Mouse (Mus musculus) CH12F3 (cell line): Measurements from ENCODE around the gene Sec24a.
"Not testable (repeated sequence)": the region's sequence is repeated elsewhere in the genome, so short reads cannot be mapped to it uniquely, and the experiment has no call there.

ENCODE experiments used
- in situ Hi-C: fragments of 300-500 bp; cut with MboI; formaldehyde crosslinking; loops from 2 replicates; pipeline ENCODE4 v1.14.3; 2020; ENCODE audit warnings: low sequenced_read_pairs

Gene Sec24a

GRCm38 (mm10) chr11:51759941-51760657, 3.3 kb downstream of the Sec24a start:
- in situ Hi-C loops = no loop called here

GRCm38 (mm10) chr11:51759251-51759650, 4.2 kb downstream of the Sec24a start:
- in situ Hi-C loops = no loop called here

- in situ Hi-C loops = not testable (repeated sequence)
Measured at GRCm38 (mm10) chr11:51758207-51758606, 5.2 kb downstream of the Sec24a start.

- in situ Hi-C loops = no loop called here
Measured at GRCm38 (mm10) chr11:51757625-51758024, 5.8 kb downstream of the Sec24a start.

DNA sequence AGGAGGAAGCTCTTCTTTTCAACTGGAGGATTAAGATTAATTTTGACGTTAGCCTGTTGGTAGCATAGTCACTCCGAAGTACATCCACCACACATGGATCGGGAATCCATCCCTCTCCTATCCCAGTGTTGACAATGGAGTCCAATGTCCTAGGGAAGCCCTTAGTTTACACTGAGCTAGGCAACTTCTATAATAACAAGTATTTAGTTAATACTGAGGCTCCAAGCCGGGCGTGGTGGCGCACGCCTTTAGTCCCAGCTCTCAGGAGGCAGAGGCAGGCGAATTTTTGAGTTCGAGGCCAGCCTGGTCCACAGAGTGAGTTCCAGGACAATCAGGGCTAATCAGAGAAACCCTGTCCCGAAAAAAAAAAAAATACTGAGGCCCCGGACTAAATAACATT, 6.4 kb downstream of the Sec24a start:
- in situ Hi-C loops = no loop called here

GRCm38 (mm10) chr11:51756352-51756771, 7.1 kb downstream of the Sec24a start:
- in situ Hi-C loops = no loop called here

GRCm38 (mm10) chr11:51755621-51756311, 7.7 kb downstream of the Sec24a start:
- in situ Hi-C loops = no loop called here

GRCm38 (mm10) chr11:51751623-51752225, 11.7 kb downstream of the Sec24a start:
- in situ Hi-C loops = not testable (repeated sequence)

DNA sequence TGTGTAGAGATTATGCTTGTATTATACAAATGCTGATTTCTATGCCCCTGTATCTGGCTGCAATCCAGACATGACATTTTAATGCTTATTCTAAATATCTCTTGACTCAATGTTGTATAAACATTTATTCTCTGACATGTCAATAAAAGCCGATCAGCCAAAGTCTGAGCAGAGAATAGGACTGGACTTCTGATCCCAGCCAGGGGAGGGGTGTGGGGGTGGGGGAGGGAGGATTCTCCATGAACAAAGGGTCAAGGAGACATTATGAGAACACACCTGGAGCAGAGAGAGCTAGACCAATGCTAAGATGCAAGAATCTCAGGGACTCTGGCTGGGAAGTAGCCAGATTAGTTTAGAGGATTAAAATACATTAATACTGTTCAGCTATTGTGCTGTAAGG, 17.3 kb downstream of the Sec24a start:
- in situ Hi-C loops = no loop called here

DNA sequence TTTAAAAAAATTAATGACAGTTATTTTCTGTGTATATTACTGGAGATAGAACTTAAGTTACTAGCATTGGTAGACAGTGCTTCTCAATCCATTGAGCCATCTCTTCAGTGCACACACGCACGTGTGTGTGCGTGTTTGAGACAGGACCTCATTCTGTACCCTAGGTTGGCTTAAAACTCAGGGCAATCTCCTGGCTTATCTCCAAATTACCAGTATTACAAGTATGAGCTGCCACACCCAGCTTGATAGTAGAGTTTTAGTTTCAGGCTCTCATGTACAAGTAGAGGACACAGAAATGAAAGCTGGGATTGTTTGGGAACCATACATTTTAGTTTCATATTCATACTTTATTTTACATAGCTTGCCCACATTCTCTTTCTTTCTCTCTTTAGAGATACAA, 22.7 kb downstream of the Sec24a start:
- in situ Hi-C loops = no loop called here

DNA sequence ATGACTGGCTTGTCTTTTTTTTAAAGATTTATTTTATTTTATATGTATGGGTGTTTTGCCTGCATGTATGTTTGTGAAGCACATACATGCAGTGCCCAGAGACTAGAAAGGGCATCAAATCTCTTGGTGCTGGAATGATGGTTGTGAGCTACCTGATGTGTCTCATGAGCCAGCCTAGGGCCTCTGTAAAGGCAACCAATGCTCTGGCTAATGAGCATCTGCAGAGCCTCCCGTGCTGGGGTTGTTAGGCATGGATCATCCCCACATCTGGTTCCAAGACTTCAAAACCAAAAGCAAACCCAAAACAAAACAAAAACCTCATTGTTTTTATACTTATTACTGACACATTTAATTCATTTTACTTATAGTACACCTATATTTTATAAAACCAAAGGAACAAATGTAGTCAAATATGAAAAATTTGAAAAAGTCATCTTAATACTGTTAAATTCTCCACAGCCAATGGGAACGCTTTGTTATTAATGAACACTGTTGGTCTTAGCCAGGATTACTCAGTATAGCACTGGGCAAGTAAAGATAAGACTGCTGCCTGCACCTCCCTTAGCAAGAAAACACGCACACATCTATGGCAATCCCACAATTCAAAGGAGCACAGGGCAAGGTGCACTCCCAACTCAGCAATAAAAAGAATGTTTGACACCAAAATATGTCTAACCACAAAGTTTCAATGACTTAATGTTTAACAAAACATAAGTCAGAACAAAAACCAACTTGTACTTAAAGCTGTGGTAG, 24.6 kb downstream of the Sec24a start:
- in situ Hi-C loops = no loop called here

DNA sequence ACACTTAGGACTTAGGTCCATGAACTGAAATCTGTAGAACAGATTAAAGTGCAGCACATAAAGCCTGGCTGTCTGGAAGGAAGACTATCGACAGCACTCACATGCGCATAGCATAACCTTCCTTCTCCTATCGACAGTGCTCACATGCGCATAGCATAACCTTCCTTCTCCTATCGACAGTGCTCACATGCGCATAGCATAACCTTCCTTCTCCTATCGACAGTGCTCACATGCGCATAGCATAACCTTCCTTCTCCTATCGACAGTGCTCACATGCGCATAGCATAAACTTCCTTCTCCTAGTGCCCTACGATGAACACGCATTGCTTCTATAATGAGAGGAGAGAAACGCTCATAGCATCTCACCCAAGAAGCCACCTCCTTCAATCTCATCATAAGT, 29.2 kb downstream of the Sec24a start:
- in situ Hi-C loops = not testable (repeated sequence)

DNA sequence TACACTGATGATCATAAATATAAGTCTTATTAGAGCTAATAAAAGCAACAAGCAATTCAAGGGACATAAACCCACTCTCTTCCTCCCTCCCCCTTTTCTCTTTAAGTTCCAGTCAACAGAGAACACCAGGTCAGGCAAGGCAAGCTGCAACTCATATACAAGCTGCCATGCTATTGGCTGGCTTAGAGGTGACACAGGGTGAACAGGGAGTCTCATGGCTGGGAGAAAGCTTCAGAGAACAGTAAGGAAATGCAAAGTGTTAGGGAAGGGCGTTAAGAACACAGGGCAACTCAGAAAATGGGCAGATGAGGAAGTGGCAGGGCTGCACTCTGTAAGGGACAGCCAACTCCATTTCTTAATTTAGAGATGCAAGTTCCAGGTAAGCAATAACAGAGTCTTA, 30.6 kb downstream of the Sec24a start:
- in situ Hi-C loops = no loop called here

- in situ Hi-C loops = no loop called here
Measured at GRCm38 (mm10) chr11:51721066-51721465, 42.4 kb downstream of the Sec24a start.

DNA sequence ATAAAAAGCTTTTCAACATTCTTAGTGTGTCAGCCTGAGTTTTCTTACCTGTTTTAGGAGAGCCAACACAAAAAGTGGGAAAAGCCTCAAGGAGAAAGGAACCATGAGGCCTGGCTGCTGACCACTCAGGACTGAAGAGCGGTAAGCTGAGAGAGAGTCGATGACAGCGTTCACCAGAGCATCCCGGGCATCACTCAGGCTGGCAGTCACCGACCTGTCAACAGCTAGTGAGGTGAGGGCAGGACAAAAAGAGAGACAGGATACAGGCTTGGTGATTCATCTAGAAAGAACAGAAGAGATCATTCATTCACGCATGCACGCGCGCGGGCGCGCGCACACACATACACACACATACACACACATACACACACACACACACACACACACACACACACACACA, 56.4 kb downstream of the Sec24a start:
- in situ Hi-C loops = no loop called here

- in situ Hi-C loops = no loop called here
Measured at GRCm38 (mm10) chr11:51706451-51706850, 57.0 kb downstream of the Sec24a start.

DNA sequence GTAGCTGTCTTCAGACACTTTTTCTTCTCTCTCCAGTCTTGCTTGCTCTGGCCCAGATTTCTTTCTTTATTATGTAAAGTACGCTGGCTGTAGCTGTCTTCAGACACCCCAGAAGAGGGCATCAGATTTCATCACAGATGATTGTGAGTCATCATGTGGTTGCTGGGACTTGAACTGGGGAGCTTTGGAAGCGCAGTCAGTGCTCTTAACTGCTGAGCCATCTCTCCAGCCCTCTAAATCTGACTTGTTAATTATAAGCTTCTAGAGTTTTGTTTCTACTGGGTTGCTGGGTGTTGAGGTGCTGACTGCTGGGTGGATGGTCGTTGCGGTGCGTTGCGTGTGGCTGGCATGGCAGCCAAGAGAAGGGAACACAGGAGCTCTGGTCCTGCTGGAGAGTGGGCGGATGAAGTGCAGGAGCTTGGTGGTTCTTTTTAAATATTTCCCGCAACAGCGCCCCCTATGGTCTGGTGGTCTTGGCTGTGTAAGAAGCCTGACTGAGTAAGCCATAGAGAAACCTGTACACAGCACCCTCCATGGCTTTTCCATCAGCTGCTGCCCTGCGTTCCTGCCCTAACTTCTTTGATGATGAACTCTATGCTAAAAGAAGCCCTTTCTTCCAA, 59.9 kb downstream of the Sec24a start:
- in situ Hi-C loops = no loop called here

GRCm38 (mm10) chr11:51702831-51703230, 60.6 kb downstream of the Sec24a start:
- in situ Hi-C loops = no loop called here

DNA sequence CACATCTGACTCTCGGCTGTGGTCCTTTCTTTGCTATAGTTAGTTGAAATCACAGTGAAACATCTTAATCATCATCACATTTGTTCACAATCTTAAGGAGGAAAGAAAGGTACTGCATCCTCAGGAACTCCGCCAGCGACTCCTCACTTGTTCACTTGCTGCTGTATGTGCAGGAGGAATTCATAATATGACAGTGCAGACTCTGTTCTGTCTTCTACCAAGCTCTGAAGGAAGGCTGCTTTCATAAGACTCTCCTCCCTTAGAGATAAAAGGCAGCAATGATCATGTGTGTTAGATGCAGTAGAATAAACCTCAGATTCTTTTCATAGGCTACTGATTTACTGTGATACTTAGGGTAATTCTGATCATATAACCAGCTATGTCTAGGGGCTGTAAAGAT, 68.5 kb downstream of the Sec24a start:
- in situ Hi-C loops = no loop called here

- in situ Hi-C loops = not testable (repeated sequence)
Measured at GRCm38 (mm10) chr11:51690597-51690996, 72.8 kb downstream of the Sec24a start.

- in situ Hi-C loops = loop anchor here (10.0 kb wide), 1 partner anchor 75 kb away; the partner anchor contains the start of gene Nhp2
Measured at GRCm38 (mm10) chr11:51689343-51689742, 74.1 kb downstream of the Sec24a start.
